Comparison of ENCODE assay signal across 20 mouse cellular contexts in genomic region chr2:76807284-76807683, GRCm38 (mm10).
DNase-seq lines count a peak whose midpoint lies in the region; ATAC-seq and TF ChIP-seq lines count a peak whose summit lies in the region.
"Had no signal": no experiment of that assay in that cellular context is flagged by ENCODE, and none has a peak within 500 bp of the region (broad histone marks: within the 10 kb centered on the region; RNA-seq: fewer than 3 reads in every experiment).

No protein-coding gene starts in this region.

- no peaks in the 10 kb centered on the region for H3K9me3 ChIP-seq in heart, embryonic 14.5 days (ENCODE audit: control insufficient read depth, low read length)
- H3K9me3 ChIP-seq in limb, embryonic 14.5 days (ENCODE audit: control insufficient read depth, low read length): no peaks in the 10 kb centered on the region
- H3K9me3 ChIP-seq: embryonic facial prominence, embryonic 13.5 days; lung, embryonic 15.5 days; midbrain, embryonic 13.5 days; neural tube, embryonic 15.5 days had no signal

- H3K36me3 ChIP-seq in heart, embryonic 14.5 days (ENCODE audit: control insufficient read depth, insufficient read depth, low read length): peaks cover 78% of the 10 kb centered on the region
- no peaks in the 10 kb centered on the region for H3K36me3 ChIP-seq in limb, embryonic 14.5 days (ENCODE audit: control insufficient read depth, insufficient read depth, low read length)
- H3K36me3 ChIP-seq: embryonic facial prominence, embryonic 13.5 days; lung, embryonic 15.5 days; midbrain, embryonic 13.5 days; neural tube, embryonic 15.5 days had no signal

- ATAC-seq in heart, embryonic 14.5 days (ENCODE audit: insufficient number of reproducible peaks, insufficient read depth, low FRiP score, low read depth): peak; percentile 90
- ATAC-seq in limb, embryonic 14.5 days (ENCODE audit: low FRiP score, low read depth): peak; percentile 79
- ATAC-seq: activated CD4-positive, CD25-positive, alpha-beta regulatory T cell, adult 4 months; hindbrain, postnatal 0 days; midbrain, embryonic 13.5 days had no signal

- 24% methylated on average over 7 of the region's 7 CpGs for WGBS in heart, embryonic 14.5 days
- 82% methylated on average over 7 of the region's 7 CpGs for WGBS in limb, embryonic 14.5 days

- H3K4me3 ChIP-seq in heart, embryonic 14.5 days (ENCODE audit: control insufficient read depth in 1 of 2, insufficient read depth in 1 of 2, low read depth in 1 of 2, low read length in 2 of 2): peak overlapping the region; percentile 46 to 53
- no peak overlapping the region for H3K4me3 ChIP-seq in limb, embryonic 14.5 days (replicated peaks; ENCODE audit: low read length)
- H3K4me3 ChIP-seq: embryonic facial prominence, embryonic 13.5 days; lung, embryonic 15.5 days; midbrain, embryonic 13.5 days; neural tube, embryonic 15.5 days had no signal

- H3K27ac ChIP-seq in heart, embryonic 14.5 days (replicated peaks in 1 of 2; ENCODE audit: control insufficient read depth in 1 of 2, insufficient read depth in 1 of 2, low read depth in 2 of 2, low read length in 2 of 2): peak overlapping the region; percentile 94 to 98
- H3K27ac ChIP-seq in limb, embryonic 14.5 days (replicated peaks; ENCODE audit: low read depth, low read length): no peak overlapping the region
- H3K27ac ChIP-seq: embryonic facial prominence, embryonic 13.5 days; hindbrain, postnatal 0 days; lung, embryonic 15.5 days; midbrain, embryonic 13.5 days; neural tube, embryonic 15.5 days had no signal

- TF ChIP-seq POLR2A in limb, embryonic 14.5 days (IDR thresholded peaks at IDR 0.05; ENCODE audit: borderline replicate concordance, extremely low read depth, insufficient read depth, insufficient read length): no peak

- H3K9ac ChIP-seq in heart, embryonic 14.5 days (ENCODE audit: low read length): peak overlapping the region; percentile 81
- no peak overlapping the region for H3K9ac ChIP-seq in limb, embryonic 14.5 days (ENCODE audit: low read depth, low read length, severe bottlenecking)
- H3K9ac ChIP-seq: embryonic facial prominence, embryonic 13.5 days; lung, embryonic 15.5 days; midbrain, embryonic 13.5 days; neural tube, embryonic 15.5 days had no signal

- H3K4me1 ChIP-seq in heart, embryonic 14.5 days (ENCODE audit: control insufficient read depth in 2 of 2, insufficient read depth in 2 of 2, low read length in 2 of 2): peaks cover 10 to 13% of the 10 kb centered on the region in 2 experiments
- no peaks in the 10 kb centered on the region for H3K4me1 ChIP-seq in limb, embryonic 14.5 days (ENCODE audit: control insufficient read depth, insufficient read depth, low read length)
- H3K4me1 ChIP-seq: lung, embryonic 15.5 days; midbrain, embryonic 13.5 days; neural tube, embryonic 15.5 days had no signal

- H3K4me2 ChIP-seq in heart, embryonic 14.5 days (ENCODE audit: low read length): peak overlapping the region; percentile 63
- no peak overlapping the region for H3K4me2 ChIP-seq in limb, embryonic 14.5 days (replicated peaks; ENCODE audit: low read depth, low read length, severe bottlenecking)
- H3K4me2 ChIP-seq: embryonic facial prominence, embryonic 13.5 days; liver, embryonic 11.5 days; lung, embryonic 15.5 days; midbrain, embryonic 13.5 days; neural tube, embryonic 15.5 days had no signal

- intact Hi-C loops in left cerebral cortex, postnatal 14 days (cut with DNase I): no loop called here

- no peaks in the 10 kb centered on the region for H3K27me3 ChIP-seq in heart, embryonic 14.5 days (ENCODE audit: control insufficient read depth, insufficient read depth, low read length)
- no peaks in the 10 kb centered on the region for H3K27me3 ChIP-seq in limb, embryonic 14.5 days (ENCODE audit: control insufficient read depth, insufficient read depth, low read length)
- H3K27me3 ChIP-seq: embryonic facial prominence, embryonic 13.5 days; lung, embryonic 15.5 days; midbrain, embryonic 13.5 days; neural tube, embryonic 15.5 days had no signal

- DNase-seq in gastrocnemius, adult 18-20 months (ENCODE audit: low spot score): peak; percentile 64
- DNase-seq in gastrocnemius, postnatal 4 days (ENCODE audit: low spot score in 2 of 2): no peak
- DNase-seq in gastrocnemius, postnatal 25 days: peak; percentile 68
- no peak for DNase-seq in limb, embryonic 14.5 days (ENCODE audit: low spot score)
- DNase-seq in right cerebral cortex, postnatal 4 days: no peak
- no peak for DNase-seq in left cerebral cortex, postnatal 14 days (ENCODE audit: low spot score in 2 of 2)
- no peak for DNase-seq in kidney, postnatal 36 days
- DNase-seq: adrenal gland, postnatal 14 days; cerebellum, adult 2 months; kidney, adult 2 months; kidney, postnatal 25 days; thymus, postnatal 36 days had no signal

Comparison
In these comparisons a context has a peak if more than half of its experiments do, and no peak if none do; other contexts are left out.
1. DNase-seq: peak in gastrocnemius, adult 18-20 months (single experiment) and gastrocnemius, postnatal 25 days (single experiment); none in gastrocnemius, postnatal 4 days (0 of 2), limb, embryonic 14.5 days (single experiment), right cerebral cortex, postnatal 4 days (single experiment), left cerebral cortex, postnatal 14 days (0 of 2) and kidney, postnatal 36 days (0 of 2).